Mouse (Mus musculus): ENCODE data around the gene Fkbp15. TPM values are rescaled to one million over a fixed set of nuclear protein-coding genes. Genes with fewer than 3 reads are reported as not detected.

The Fkbp15 gene
- polyA plus RNA-seq, 1 experiment from 2014 or later = 23.6 TPM

GRCm38 (mm10) chr4:62385439-62385838 is 25.1 kb upstream of the Fkbp15 start:
- Histone ChIP-seq H3K9me3 (ENCODE audit: low read length) (no peaks in the 10 kb centered on the region), H3K9ac (replicated peaks; ENCODE audit: low read depth) (no peak overlapping the region), H3K4me1 (ENCODE audit: insufficient read depth, low read depth, low read length) (no peaks in the 10 kb centered on the region), H3K27me3 (replicated peaks; ENCODE audit: insufficient read depth, low read length) (no peaks in the 10 kb centered on the region), H3K36me3 (ENCODE audit: insufficient read depth, low read length) (peaks cover 14% of the 10 kb centered on the region), H3K27ac (ENCODE audit: low read length) (no peak overlapping the region), H3K4me2 (replicated peaks; ENCODE audit: low read depth, low read length) (no peak overlapping the region), H3K4me3 (ENCODE audit: low read depth, low read length) (no peak overlapping the region)
- no peak for TF ChIP-seq CTCF (IDR thresholded peaks at IDR 0.05)
- TF ChIP-seq EP300 (IDR thresholded peaks at IDR 0.05) = no peak
- ATAC-seq = no peak
- 95% methylated on average over 7 of the region's 7 CpGs for WGBS
- DNase-seq (ENCODE audit: low spot score) = no peak

- no peak for ATAC-seq
- Histone ChIP-seq H3K27me3 (replicated peaks; ENCODE audit: insufficient read depth, low read length) (no peaks in the 10 kb centered on the region), H3K4me1 (ENCODE audit: insufficient read depth, low read depth, low read length) (no peaks in the 10 kb centered on the region), H3K9me3 (ENCODE audit: low read length) (no peaks in the 10 kb centered on the region), H3K9ac (replicated peaks; ENCODE audit: low read depth) (no peak overlapping the region), H3K4me2 (replicated peaks; ENCODE audit: low read depth, low read length) (no peak overlapping the region), H3K36me3 (ENCODE audit: insufficient read depth, low read length) (peaks cover 14% of the 10 kb centered on the region), H3K27ac (ENCODE audit: low read length) (no peak overlapping the region), H3K4me3 (ENCODE audit: low read depth, low read length) (no peak overlapping the region)
- WGBS = 71% methylated on average over 1 of the region's 1 CpGs
- no peak for DNase-seq (ENCODE audit: low spot score)
- TF ChIP-seq EP300 (IDR thresholded peaks at IDR 0.05) = no peak
- TF ChIP-seq CTCF (IDR thresholded peaks at IDR 0.05) = no peak
Observed at GRCm38 (mm10) chr4:62384159-62384558, 23.8 kb upstream of the Fkbp15 start.

GRCm38 (mm10) chr4:62383752-62384151 is 23.4 kb upstream of the Fkbp15 start:
- H3K4me2 ChIP-seq (replicated peaks; ENCODE audit: low read depth, low read length) = no peak overlapping the region
- peaks cover 13% of the 10 kb centered on the region for H3K36me3 ChIP-seq (ENCODE audit: insufficient read depth, low read length)
- H3K9ac ChIP-seq (replicated peaks; ENCODE audit: low read depth) = no peak overlapping the region
- no peaks in the 10 kb centered on the region for H3K9me3 ChIP-seq (ENCODE audit: low read length)
- no peaks in the 10 kb centered on the region for H3K4me1 ChIP-seq (ENCODE audit: insufficient read depth, low read depth, low read length)
- no peak overlapping the region for H3K4me3 ChIP-seq (ENCODE audit: low read depth, low read length)
- no peak overlapping the region for H3K27ac ChIP-seq (ENCODE audit: low read length)
- DNase-seq (ENCODE audit: low spot score) (no peak), ATAC-seq (no peak)
- 52% methylated on average over 7 of the region's 7 CpGs for WGBS
- H3K27me3 ChIP-seq (replicated peaks; ENCODE audit: insufficient read depth, low read length) = no peaks in the 10 kb centered on the region
- TF ChIP-seq EP300 (IDR thresholded peaks at IDR 0.05) = no peak
- TF ChIP-seq CTCF (IDR thresholded peaks at IDR 0.05) = no peak

GRCm38 (mm10) chr4:62383207-62383606 is 22.9 kb upstream of the Fkbp15 start:
- TF ChIP-seq EP300 (IDR thresholded peaks at IDR 0.05) (no peak), CTCF (IDR thresholded peaks at IDR 0.05) (no peak)
- no peak overlapping the region for H3K27ac ChIP-seq (ENCODE audit: low read length)
- H3K27me3 ChIP-seq (replicated peaks; ENCODE audit: insufficient read depth, low read length) = no peaks in the 10 kb centered on the region
- DNase-seq (ENCODE audit: low spot score) = no peak
- H3K9ac ChIP-seq (replicated peaks; ENCODE audit: low read depth) = no peak overlapping the region
- no peak for ATAC-seq
- no peak overlapping the region for H3K4me3 ChIP-seq (ENCODE audit: low read depth, low read length)
- no peaks in the 10 kb centered on the region for H3K4me1 ChIP-seq (ENCODE audit: insufficient read depth, low read depth, low read length)
- H3K9me3 ChIP-seq (ENCODE audit: low read length) = no peaks in the 10 kb centered on the region
- peaks cover 8% of the 10 kb centered on the region for H3K36me3 ChIP-seq (ENCODE audit: insufficient read depth, low read length)
- no peak overlapping the region for H3K4me2 ChIP-seq (replicated peaks; ENCODE audit: low read depth, low read length)
- WGBS = 80% methylated on average over 6 of the region's 6 CpGs

GRCm38 (mm10) chr4:62379724-62380381 is 19.5 kb upstream of the Fkbp15 start:
- Histone ChIP-seq H3K36me3 (ENCODE audit: insufficient read depth, low read length) (no peaks in the 10 kb centered on the region), H3K9ac (replicated peaks; ENCODE audit: low read depth) (no peak overlapping the region), H3K9me3 (ENCODE audit: low read length) (no peaks in the 10 kb centered on the region), H3K4me1 (ENCODE audit: insufficient read depth, low read depth, low read length) (no peaks in the 10 kb centered on the region), H3K4me2 (replicated peaks; ENCODE audit: low read depth, low read length) (no peak overlapping the region), H3K27me3 (replicated peaks; ENCODE audit: insufficient read depth, low read length) (no peaks in the 10 kb centered on the region), H3K4me3 (ENCODE audit: low read depth, low read length) (no peak overlapping the region), H3K27ac (ENCODE audit: low read length) (no peak overlapping the region)
- DNase-seq (ENCODE audit: low spot score) (no peak), ATAC-seq (no peak)
- WGBS = 66% methylated on average over 9 of the region's 9 CpGs
- TF ChIP-seq EP300 (IDR thresholded peaks at IDR 0.05) = no peak
- no peak for TF ChIP-seq CTCF (IDR thresholded peaks at IDR 0.05)

GRCm38 (mm10) chr4:62376123-62376522 is 15.8 kb upstream of the Fkbp15 start:
- 66% methylated on average over 2 of the region's 2 CpGs for WGBS
- no peak overlapping the region for H3K4me2 ChIP-seq (replicated peaks; ENCODE audit: low read depth, low read length)
- no peak overlapping the region for H3K27ac ChIP-seq (ENCODE audit: low read length)
- TF ChIP-seq EP300 (IDR thresholded peaks at IDR 0.05) (no peak), CTCF (IDR thresholded peaks at IDR 0.05) (no peak)
- no peaks in the 10 kb centered on the region for H3K36me3 ChIP-seq (ENCODE audit: insufficient read depth, low read length)
- no peaks in the 10 kb centered on the region for H3K9me3 ChIP-seq (ENCODE audit: low read length)
- no peak for ATAC-seq
- no peaks in the 10 kb centered on the region for H3K4me1 ChIP-seq (ENCODE audit: insufficient read depth, low read depth, low read length)
- no peak for DNase-seq (ENCODE audit: low spot score)
- no peak overlapping the region for H3K9ac ChIP-seq (replicated peaks; ENCODE audit: low read depth)
- no peak overlapping the region for H3K4me3 ChIP-seq (ENCODE audit: low read depth, low read length)
- no peaks in the 10 kb centered on the region for H3K27me3 ChIP-seq (replicated peaks; ENCODE audit: insufficient read depth, low read length)

- H3K9ac ChIP-seq (replicated peaks; ENCODE audit: low read depth) = no peak overlapping the region
- H3K9me3 ChIP-seq (ENCODE audit: low read length) = no peaks in the 10 kb centered on the region
- DNase-seq (ENCODE audit: low spot score) (peak; percentile 20), ATAC-seq (no peak)
- TF ChIP-seq CTCF (IDR thresholded peaks at IDR 0.05) = no peak
- no peak for TF ChIP-seq EP300 (IDR thresholded peaks at IDR 0.05)
- no peaks in the 10 kb centered on the region for H3K4me1 ChIP-seq (ENCODE audit: insufficient read depth, low read depth, low read length)
- WGBS = 49% methylated on average over 4 of the region's 4 CpGs
- H3K27me3 ChIP-seq (replicated peaks; ENCODE audit: insufficient read depth, low read length) = no peaks in the 10 kb centered on the region
- H3K36me3 ChIP-seq (ENCODE audit: insufficient read depth, low read length) = no peaks in the 10 kb centered on the region
- no peak overlapping the region for H3K4me3 ChIP-seq (ENCODE audit: low read depth, low read length)
- no peak overlapping the region for H3K4me2 ChIP-seq (replicated peaks; ENCODE audit: low read depth, low read length)
- no peak overlapping the region for H3K27ac ChIP-seq (ENCODE audit: low read length)
Observed at GRCm38 (mm10) chr4:62374342-62374741, 14.0 kb upstream of the Fkbp15 start.

Data from lung, postnatal 0 days (tissue).